Mouse (Mus musculus) hindbrain, embryonic 12.5 days (tissue): ENCODE data around the gene Stbd1. TPM values are rescaled to one million over a fixed set of nuclear protein-coding genes. Genes with fewer than 3 reads are reported as not detected.

Source experiments
- ATAC-seq: fragments of 200-750 bp; cut with Nextera tagmentation; 2 replicates; pipeline ENCODE4 v1.8.0; 2017; ENCODE audit warnings: moderate TSS enrichment; ENCODE audit not compliant: low FRiP score
- H3K27ac ChIP-seq: fragments of 300-500 bp; sonication (generic); 2 replicates; pipeline ENCODE4 v1.5.1; 2016; ENCODE audit warnings: mild to moderate bottlenecking
- H3K27me3 ChIP-seq: fragments of 300-500 bp; sonication (generic); 2 replicates; pipeline ENCODE4 v1.6.1; 2016; ENCODE audit warnings: mild to moderate bottlenecking
- H3K36me3 ChIP-seq: fragments of 300-500 bp; sonication (generic); 2 replicates; pipeline ENCODE4 v1.6.1; 2016; ENCODE audit warnings: mild to moderate bottlenecking
- H3K4me1 ChIP-seq: fragments of 300-500 bp; sonication (generic); 2 replicates; pipeline ENCODE4 v1.6.1; 2016
- H3K4me2 ChIP-seq: fragments of 300-500 bp; sonication (generic); replicated peaks from 2 replicates; pipeline ENCODE4 v1.6.1; 2016; ENCODE audit warnings: mild to moderate bottlenecking
- H3K4me3 ChIP-seq: fragments of 300-500 bp; sonication (generic); 2 replicates; pipeline ENCODE4 v1.5.1; 2016; ENCODE audit warnings: mild to moderate bottlenecking
- H3K9ac ChIP-seq: fragments of 300-500 bp; sonication (generic); 2 replicates; pipeline ENCODE4 v1.6.1; 2016; ENCODE audit warnings: mild to moderate bottlenecking, moderate library complexity
- H3K9me3 ChIP-seq: fragments of 300-500 bp; sonication (generic); replicated peaks from 2 replicates; pipeline ENCODE4 v1.6.1; 2016; ENCODE audit warnings: mild to moderate bottlenecking
- WGBS: fragments of 180-500 bp; shearing (Covaris S2); methylation state at CpG from one replicate; pipeline ENCODE4 v1.1.7; 2016; 5-methylcytosine and 5-hydroxymethylcytosine counted together
- polyA plus RNA-seq: library from polyadenylated mRNA; unstranded; fragments of >200 nt; fragmentation: Nextera tagmentation; extraction: Ambion mirVana; gene quantifications from 2 replicates; pipeline ENCODE4 v1.2.1, GENCODE M21; 2016

Gene Stbd1
- polyA plus RNA-seq, result 9.2 and 11.1 TPM in 2 replicates

GRCm38 (mm10) chr5:92602691-92603690 lies at the start of gene Stbd1:
TSS of gene Stbd1 (plus strand) at chr5:92603041.
- Histone ChIP-seq H3K4me3 (peak within 1 kb of the TSS; percentile 65), H3K9me3 (no peaks in the 10 kb centered on the region), H3K36me3 (no peaks in the 10 kb centered on the region), H3K27me3 (peaks cover 19% of the 10 kb centered on the region), H3K27ac (no peak within 1 kb of the TSS), H3K4me1 (peaks cover 7% of the 10 kb centered on the region), H3K9ac (peak within 1 kb of the TSS; percentile 67), H3K4me2 (peak within 1 kb of the TSS; percentile 97)
- peak; percentile 94 for ATAC-seq
- WGBS, result under 1% methylated on average over 63 of the region's 69 CpGs

DNA sequence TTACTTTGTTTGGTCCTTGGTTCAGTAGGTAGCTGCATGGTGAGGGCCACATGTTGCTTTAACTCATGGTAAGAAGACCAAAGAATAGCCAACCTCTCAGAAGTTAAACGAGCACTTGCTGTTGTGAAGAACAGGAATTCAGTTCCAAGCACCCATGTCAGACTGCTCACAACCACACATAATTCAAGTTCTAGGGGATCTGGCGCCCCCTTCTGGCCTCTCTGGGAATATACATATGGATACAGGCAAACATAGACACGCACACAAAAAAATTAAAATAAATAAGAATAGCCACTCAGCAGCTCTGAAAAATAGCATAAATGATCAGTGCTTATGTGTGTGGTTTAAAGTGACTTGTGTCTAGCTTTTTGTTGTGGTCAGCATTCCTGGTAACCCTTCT lies 48.9 kb upstream of the Stbd1 start:
- H3K4me2 ChIP-seq, result no peak overlapping the region
- no peak overlapping the region for H3K27ac ChIP-seq
- 66% methylated on average over 3 of the region's 3 CpGs for WGBS
- H3K36me3 ChIP-seq, result no peaks in the 10 kb centered on the region
- no peaks in the 10 kb centered on the region for H3K9me3 ChIP-seq
- H3K27me3 ChIP-seq, result no peaks in the 10 kb centered on the region
- no peak overlapping the region for H3K9ac ChIP-seq
- H3K4me1 ChIP-seq, result no peaks in the 10 kb centered on the region
- ATAC-seq, result no peak
- no peak overlapping the region for H3K4me3 ChIP-seq

DNA sequence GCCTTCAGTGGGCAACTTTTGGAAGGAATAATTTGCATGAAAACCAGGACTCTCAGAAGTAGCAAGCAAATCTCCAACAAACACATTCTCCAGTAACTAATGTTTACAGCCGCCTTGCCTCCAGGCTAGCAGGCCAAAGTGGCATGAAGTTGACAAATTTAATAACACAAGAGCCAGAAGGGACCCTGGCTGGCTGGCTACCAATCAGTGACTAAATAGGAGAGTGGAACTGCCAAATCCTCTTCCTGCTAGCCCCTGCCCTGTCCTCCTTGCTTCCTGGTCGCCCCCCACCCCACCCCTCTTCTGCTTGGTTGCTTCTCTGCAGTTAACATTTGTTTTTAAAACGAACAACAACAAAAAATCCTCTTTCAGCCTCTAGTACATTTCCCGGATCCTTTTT lies 48.4 kb upstream of the Stbd1 start:
- 88% methylated on average over 4 of the region's 4 CpGs for WGBS
- no peak for ATAC-seq

DNA sequence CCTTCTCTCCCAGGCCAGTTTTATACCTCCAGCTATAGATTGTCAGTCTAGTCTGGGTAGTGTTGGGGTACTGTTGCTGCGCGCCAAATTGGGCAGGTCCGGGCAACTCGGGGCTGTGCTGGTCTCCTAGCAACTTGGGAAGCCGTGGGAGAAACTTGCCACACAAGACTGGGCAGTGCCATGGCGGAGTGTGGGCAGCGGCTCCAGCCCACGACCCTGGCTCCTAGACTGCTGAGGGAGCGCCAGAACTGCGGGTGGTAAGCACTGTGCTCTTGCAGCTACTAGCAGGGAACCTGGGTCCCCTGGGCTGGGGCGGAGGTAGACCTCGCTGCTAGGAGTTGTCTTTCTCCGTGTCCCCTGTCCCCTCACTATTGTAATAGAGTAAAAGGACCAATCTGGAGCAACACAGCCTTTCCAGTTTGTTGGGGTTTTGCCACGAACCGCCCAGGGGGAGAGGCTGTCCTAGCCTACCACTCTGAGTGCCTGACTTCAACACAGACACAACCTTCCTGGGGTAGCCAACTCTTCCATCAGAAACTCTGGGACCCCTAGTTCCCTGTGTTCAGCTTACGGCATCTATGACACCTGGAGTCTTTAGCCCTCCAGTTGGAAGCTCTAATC lies 47.8 kb upstream of the Stbd1 start, which contains the start of gene Fam47e:
Fam47e (plus strand) TSS at position 179 of the 621 bp plus-strand sequence.
- no peaks in the 10 kb centered on the region for H3K9me3 ChIP-seq
- H3K9ac ChIP-seq, result no peak within 1 kb of the TSS
- no peaks in the 10 kb centered on the region for H3K36me3 ChIP-seq
- no peaks in the 10 kb centered on the region for H3K27me3 ChIP-seq
- WGBS, result 66% methylated on average over 16 of the region's 16 CpGs
- no peak within 1 kb of the TSS for H3K4me3 ChIP-seq
- H3K4me1 ChIP-seq, result no peaks in the 10 kb centered on the region
- no peak within 1 kb of the TSS for H3K27ac ChIP-seq
- no peak for ATAC-seq
- H3K4me2 ChIP-seq, result no peak within 1 kb of the TSS

More for the DNA sequence above, 48.4 kb upstream of the Stbd1 start:
- Histone ChIP-seq H3K9ac (no peak overlapping the region), H3K9me3 (no peaks in the 10 kb centered on the region), H3K4me3 (no peak overlapping the region), H3K27ac (no peak overlapping the region), H3K36me3 (no peaks in the 10 kb centered on the region), H3K4me1 (no peaks in the 10 kb centered on the region), H3K4me2 (no peak overlapping the region), H3K27me3 (no peaks in the 10 kb centered on the region)

DNA sequence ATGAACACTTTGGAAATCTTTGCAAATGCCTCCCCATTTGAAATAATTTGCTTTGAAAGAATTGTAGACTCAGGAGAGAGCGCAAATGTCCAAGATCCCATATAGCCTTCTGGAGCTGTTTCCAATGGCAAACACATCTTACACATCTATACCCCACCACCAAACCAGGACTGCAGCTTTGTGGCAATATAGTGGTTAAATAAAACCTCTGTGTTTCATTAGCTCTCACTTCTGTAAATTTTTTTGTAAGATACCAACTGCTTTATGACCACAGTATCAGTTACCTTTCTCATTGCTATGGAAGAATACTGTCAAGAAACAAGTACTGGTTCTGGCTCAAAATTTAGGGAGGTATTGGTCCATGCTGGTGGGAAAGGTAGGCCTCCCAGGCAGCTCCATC lies 46.9 kb upstream of the Stbd1 start:
- Histone ChIP-seq H3K4me1 (no peaks in the 10 kb centered on the region), H3K27me3 (no peaks in the 10 kb centered on the region), H3K4me3 (no peak overlapping the region), H3K9me3 (no peaks in the 10 kb centered on the region), H3K4me2 (no peak overlapping the region), H3K36me3 (no peaks in the 10 kb centered on the region), H3K27ac (no peak overlapping the region), H3K9ac (no peak overlapping the region)
- WGBS, result 93% methylated on average over 1 of the region's 1 CpGs
- ATAC-seq, result no peak

DNA sequence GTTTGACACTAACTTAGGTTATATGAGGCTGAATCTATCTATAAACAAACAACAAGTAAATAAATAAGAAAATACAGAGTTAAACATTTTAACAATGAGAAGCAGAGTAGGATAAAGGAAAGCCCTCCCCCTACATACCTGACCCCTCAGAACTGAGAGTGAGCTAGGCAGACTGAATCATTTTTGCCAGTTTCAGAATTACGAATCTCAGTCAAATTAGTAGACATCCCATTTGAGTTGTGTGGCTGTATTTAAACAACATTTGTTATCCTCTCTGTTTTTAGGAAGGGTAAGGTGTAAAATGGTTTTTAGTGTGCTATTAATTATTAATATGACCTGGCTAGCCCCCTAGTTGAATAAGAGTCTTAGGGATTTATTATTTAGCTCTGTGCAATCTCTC lies 45.3 kb upstream of the Stbd1 start:
- Histone ChIP-seq H3K27ac (no peak overlapping the region), H3K27me3 (no peaks in the 10 kb centered on the region), H3K9me3 (no peaks in the 10 kb centered on the region), H3K9ac (no peak overlapping the region), H3K4me3 (no peak overlapping the region), H3K36me3 (no peaks in the 10 kb centered on the region), H3K4me1 (no peaks in the 10 kb centered on the region), H3K4me2 (no peak overlapping the region)
- WGBS, result 98% methylated on average over 1 of the region's 1 CpGs
- ATAC-seq, result no peak

- no peak for ATAC-seq
- WGBS, result 80% methylated on average over 2 of the region's 2 CpGs
- H3K4me2 ChIP-seq, result no peak overlapping the region
- H3K36me3 ChIP-seq, result no peaks in the 10 kb centered on the region
- no peak overlapping the region for H3K9ac ChIP-seq
- no peaks in the 10 kb centered on the region for H3K27me3 ChIP-seq
- H3K4me3 ChIP-seq, result no peak overlapping the region
- no peak overlapping the region for H3K27ac ChIP-seq
- no peaks in the 10 kb centered on the region for H3K4me1 ChIP-seq
- no peaks in the 10 kb centered on the region for H3K9me3 ChIP-seq
These were observed 42.6 kb upstream of the Stbd1 start for GRCm38 (mm10) chr5:92560201-92560600.

GRCm38 (mm10) chr5:92562002-92562401 lies 40.8 kb upstream of the Stbd1 start:
- WGBS, result 83% methylated on average over 13 of the region's 13 CpGs
- Histone ChIP-seq H3K4me2 (no peak overlapping the region), H3K9me3 (no peaks in the 10 kb centered on the region), H3K27me3 (no peaks in the 10 kb centered on the region), H3K27ac (no peak overlapping the region), H3K36me3 (no peaks in the 10 kb centered on the region), H3K4me3 (no peak overlapping the region), H3K9ac (no peak overlapping the region), H3K4me1 (no peaks in the 10 kb centered on the region)
- ATAC-seq, result no peak

DNA sequence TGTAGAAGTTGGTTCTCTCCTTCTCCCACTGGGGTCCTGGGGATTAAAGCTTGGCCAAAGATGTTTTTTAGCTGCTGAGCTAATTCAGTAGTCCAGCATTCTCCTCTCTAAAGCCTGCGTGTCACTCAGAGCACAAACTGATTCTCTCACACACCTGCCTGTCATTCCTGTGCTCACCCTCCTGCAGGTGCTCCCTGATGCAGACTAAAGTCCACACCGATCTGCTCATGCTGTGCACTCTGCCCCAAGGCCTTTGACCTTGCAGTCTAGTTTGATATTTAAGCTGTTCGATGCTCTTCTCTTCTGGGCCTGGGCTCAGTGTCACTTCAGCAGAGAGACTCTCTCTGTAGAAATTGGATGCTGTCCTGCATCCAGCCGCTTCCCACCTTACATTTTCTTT lies 31.6 kb upstream of the Stbd1 start:
- Histone ChIP-seq H3K36me3 (no peaks in the 10 kb centered on the region), H3K9ac (no peak overlapping the region), H3K27me3 (no peaks in the 10 kb centered on the region), H3K4me3 (no peak overlapping the region), H3K27ac (no peak overlapping the region), H3K4me2 (no peak overlapping the region), H3K9me3 (no peaks in the 10 kb centered on the region), H3K4me1 (no peaks in the 10 kb centered on the region)
- ATAC-seq, result no peak
- 87% methylated on average over 4 of the region's 4 CpGs for WGBS

- Histone ChIP-seq H3K4me3 (no peak overlapping the region), H3K4me1 (no peaks in the 10 kb centered on the region), H3K9me3 (no peaks in the 10 kb centered on the region), H3K27ac (no peak overlapping the region), H3K9ac (no peak overlapping the region), H3K36me3 (no peaks in the 10 kb centered on the region), H3K4me2 (no peak overlapping the region), H3K27me3 (no peaks in the 10 kb centered on the region)
- 89% methylated on average over 14 of the region's 14 CpGs for WGBS
- no peak for ATAC-seq
These were observed 23.3 kb upstream of the Stbd1 start for GRCm38 (mm10) chr5:92579559-92579958.

- no peaks in the 10 kb centered on the region for H3K36me3 ChIP-seq
- H3K9me3 ChIP-seq, result no peaks in the 10 kb centered on the region
- no peak overlapping the region for H3K4me2 ChIP-seq
- H3K9ac ChIP-seq, result no peak overlapping the region
- WGBS, result 48% methylated on average over 10 of the region's 10 CpGs
- no peak overlapping the region for H3K4me3 ChIP-seq
- no peaks in the 10 kb centered on the region for H3K27me3 ChIP-seq
- H3K27ac ChIP-seq, result no peak overlapping the region
- no peaks in the 10 kb centered on the region for H3K4me1 ChIP-seq
- no peak for ATAC-seq
These were observed 16.9 kb upstream of the Stbd1 start for GRCm38 (mm10) chr5:92585932-92586331.

- H3K4me3 ChIP-seq, result no peak overlapping the region
- ATAC-seq, result no peak
These were observed 7.8 kb upstream of the Stbd1 start for GRCm38 (mm10) chr5:92595026-92595425.

More at GRCm38 (mm10) chr5:92595026-92595425, 7.8 kb upstream of the Stbd1 start:
- Histone ChIP-seq H3K27ac (no peak overlapping the region), H3K4me2 (no peak overlapping the region), H3K36me3 (no peaks in the 10 kb centered on the region), H3K9me3 (no peaks in the 10 kb centered on the region), H3K4me1 (no peaks in the 10 kb centered on the region), H3K9ac (no peak overlapping the region), H3K27me3 (no peaks in the 10 kb centered on the region)
- 84% methylated on average over 5 of the region's 5 CpGs for WGBS
